Mouse (Mus musculus) kidney, postnatal 36 days (tissue): ENCODE measurements around the gene Snx10.

Experiments
- DNase-seq, 2 experiments: peaks; one replicate each; pipeline ENCODE4 v3.0.0; 2021 to 2022; ENCODE audit warnings: mixed read lengths in 2 of 2

Gene Snx10

GRCm38 (mm10) chr6:51535571-51535970, 11.9 kb downstream of the Snx10 start:
- no peak for DNase-seq

GRCm38 (mm10) chr6:51540525-51540924, 16.8 kb downstream of the Snx10 start:
- no peak for DNase-seq

- peak; percentile 50 to 79 for DNase-seq
Measured at GRCm38 (mm10) chr6:51541422-51541821, 17.7 kb downstream of the Snx10 start.

- DNase-seq, result no peak
Measured at GRCm38 (mm10) chr6:51542147-51542546, 18.4 kb downstream of the Snx10 start.

GRCm38 (mm10) chr6:51543639-51544117, 20.0 kb downstream of the Snx10 start:
- no peak for DNase-seq

GRCm38 (mm10) chr6:51544118-51544681, 20.5 kb downstream of the Snx10 start:
- DNase-seq, result peak; percentile 53 to 54

- peak; percentile 37 to 45 for DNase-seq
Measured at GRCm38 (mm10) chr6:51545219-51545859, 21.6 kb downstream of the Snx10 start.

GRCm38 (mm10) chr6:51546085-51546484, 22.4 kb downstream of the Snx10 start:
- no peak for DNase-seq

GRCm38 (mm10) chr6:51548757-51549156, 25.1 kb downstream of the Snx10 start:
- no peak for DNase-seq

- DNase-seq, result no peak
Measured at GRCm38 (mm10) chr6:51551267-51551802, 27.6 kb downstream of the Snx10 start.

GRCm38 (mm10) chr6:51556562-51556961, 32.9 kb downstream of the Snx10 start:
- DNase-seq, result no peak

GRCm38 (mm10) chr6:51558311-51558710, 34.6 kb downstream of the Snx10 start:
- no peak for DNase-seq

GRCm38 (mm10) chr6:51566771-51567680, 43.3 kb downstream of the Snx10 start:
- DNase-seq, result no peak

GRCm38 (mm10) chr6:51569086-51569485, 45.4 kb downstream of the Snx10 start:
- no peak for DNase-seq

- DNase-seq, result no peak
Measured at GRCm38 (mm10) chr6:51573136-51573535, 49.4 kb downstream of the Snx10 start.

GRCm38 (mm10) chr6:51574132-51574531, 50.4 kb downstream of the Snx10 start:
- DNase-seq, result no peak

- no peak for DNase-seq
Measured at GRCm38 (mm10) chr6:51578415-51578814, 54.7 kb downstream of the Snx10 start.

GRCm38 (mm10) chr6:51580040-51580680, 56.5 kb downstream of the Snx10 start:
- DNase-seq, result peak; percentile 68 to 91

- no peak for DNase-seq
Measured at GRCm38 (mm10) chr6:51581418-51581817, 57.7 kb downstream of the Snx10 start.

GRCm38 (mm10) chr6:51582051-51582450, 58.4 kb downstream of the Snx10 start:
- DNase-seq, result no peak

- peak; percentile 68 to 78 for DNase-seq
Measured at GRCm38 (mm10) chr6:51585980-51586379, 62.3 kb downstream of the Snx10 start.

- DNase-seq, result no peak
Measured at GRCm38 (mm10) chr6:51587266-51587665, 63.6 kb downstream of the Snx10 start.

- DNase-seq, result no peak
Measured at GRCm38 (mm10) chr6:51591264-51591663, 67.6 kb downstream of the Snx10 start.
